Mouse (Mus musculus) lung, postnatal 36 days (tissue): Measurements from ENCODE around the gene Asap3.

Source experiments
- DNase-seq: peaks from one replicate; pipeline ENCODE4 v3.0.0; 2022; ENCODE audit warnings: mixed read lengths

Asap3 gene

GRCm38 (mm10) chr4:136223549-136224239 is 17.5 kb downstream of the Asap3 start:
- DNase-seq, result no peak

- DNase-seq, result no peak
Observed at GRCm38 (mm10) chr4:136224240-136224559, 18.0 kb downstream of the Asap3 start.

- no peak for DNase-seq
Observed at GRCm38 (mm10) chr4:136224677-136225460, 18.7 kb downstream of the Asap3 start.

- DNase-seq, result no peak
Observed at GRCm38 (mm10) chr4:136227408-136227807, 21.2 kb downstream of the Asap3 start.

GRCm38 (mm10) chr4:136228640-136229039 is 22.5 kb downstream of the Asap3 start:
- peak; percentile 56 for DNase-seq

- DNase-seq, result no peak
Observed at GRCm38 (mm10) chr4:136238669-136239068, 32.5 kb downstream of the Asap3 start.

GRCm38 (mm10) chr4:136239111-136239510 is 32.9 kb downstream of the Asap3 start:
- DNase-seq, result no peak

GRCm38 (mm10) chr4:136239622-136240021 is 33.5 kb downstream of the Asap3 start:
- DNase-seq, result peak; percentile 92

- no peak for DNase-seq
Observed at GRCm38 (mm10) chr4:136240123-136240522, 34.0 kb downstream of the Asap3 start.

GRCm38 (mm10) chr4:136240955-136241354 is 34.8 kb downstream of the Asap3 start:
- DNase-seq, result no peak

GRCm38 (mm10) chr4:136242065-136242703 is 36.0 kb downstream of the Asap3 start:
- peak; percentile 55 for DNase-seq

GRCm38 (mm10) chr4:136242728-136243127 is 36.6 kb downstream of the Asap3 start:
- DNase-seq, result no peak

GRCm38 (mm10) chr4:136244208-136244607 is 38.0 kb downstream of the Asap3 start:
- no peak for DNase-seq

- DNase-seq, result no peak
Observed at GRCm38 (mm10) chr4:136245681-136246080, 39.5 kb downstream of the Asap3 start.

GRCm38 (mm10) chr4:136246568-136246969 is 40.4 kb downstream of the Asap3 start:
- peak; percentile 51 for DNase-seq

- no peak for DNase-seq
Observed at GRCm38 (mm10) chr4:136247386-136247728, 41.2 kb downstream of the Asap3 start.

- peak; percentile 77 for DNase-seq
Observed at GRCm38 (mm10) chr4:136247729-136248463, 41.7 kb downstream of the Asap3 start, which contains the start of gene Tcea3. Gene Tcea3 (plus strand): TSS chr4:136247729.

- peak; percentile 19 for DNase-seq
Observed at GRCm38 (mm10) chr4:136248464-136249331, 42.5 kb downstream of the Asap3 start.

- DNase-seq, result no peak
Observed at GRCm38 (mm10) chr4:136249332-136249647, 43.1 kb downstream of the Asap3 start.

GRCm38 (mm10) chr4:136249780-136250179 is 43.6 kb downstream of the Asap3 start:
- DNase-seq, result peak; percentile 91

- no peak for DNase-seq
Observed at GRCm38 (mm10) chr4:136255919-136256318, 49.8 kb downstream of the Asap3 start.

- DNase-seq, result no peak
Observed at GRCm38 (mm10) chr4:136256696-136257095, 50.5 kb downstream of the Asap3 start.
